Mouse (Mus musculus): Measurements from ENCODE around the gene Gm47995.
A peak's percentile ranks its signal among the peaks of the same experiment; 100 is the strongest.
"Not testable (repeated sequence)": the region's sequence is repeated elsewhere in the genome, so short reads cannot be mapped to it uniquely, and the experiment has no call there.

The Gm47995 gene

DNA sequence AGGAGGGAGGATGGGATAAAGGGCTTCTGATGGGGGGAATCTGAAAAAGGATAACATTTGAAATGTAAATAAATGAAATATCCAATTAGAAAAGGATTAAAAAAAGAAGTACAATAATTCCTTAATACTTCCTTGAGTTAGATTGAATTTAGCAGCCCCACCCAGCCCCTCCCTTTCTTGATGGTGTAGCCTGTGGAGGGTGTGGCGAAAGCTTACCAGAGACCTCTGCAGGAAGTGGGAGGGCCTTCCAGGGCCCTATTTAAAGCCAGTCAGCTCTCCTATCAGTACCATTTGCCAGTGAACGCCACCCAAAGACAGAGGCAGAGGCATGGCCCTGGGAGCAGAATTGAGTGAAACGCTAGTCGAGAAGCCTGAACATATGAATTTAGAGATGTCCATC is at the start of gene Gm47995:
Gene Gm47995, plus strand, starts transcription at position 329 of the 400 bp plus-strand sequence.
- DNase-seq (ENCODE audit: low read depth, low spot score) = not testable (repeated sequence)

DNA sequence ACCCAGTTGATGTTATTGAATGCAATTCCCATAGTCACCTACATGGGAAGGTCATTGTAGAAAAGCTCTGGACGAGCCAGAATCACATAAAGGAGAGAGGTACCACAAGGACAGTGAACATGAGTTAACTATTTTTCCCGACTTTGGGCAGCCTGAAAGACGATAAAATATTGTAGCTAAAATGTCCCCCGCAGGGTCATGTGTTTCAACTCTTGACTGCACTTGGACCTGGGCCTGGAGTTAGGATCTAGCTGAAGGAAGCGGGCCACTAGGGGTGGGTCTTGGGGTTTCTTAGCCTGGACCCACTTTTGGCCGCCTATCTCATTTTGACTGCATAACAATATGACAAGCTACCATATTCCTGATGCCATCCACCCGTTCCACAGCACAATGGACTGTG is 48.0 kb upstream of the Gm47995 start:
- DNase-seq (ENCODE audit: low read depth, low spot score) = no peak

- no peak for DNase-seq (ENCODE audit: low read depth, low spot score)
Observed at GRCm38 (mm10) chr1:151151089-151151488, 47.2 kb upstream of the Gm47995 start.

GRCm38 (mm10) chr1:151153056-151153652 is 45.1 kb upstream of the Gm47995 start:
- DNase-seq (ENCODE audit: low read depth, low spot score) = no peak

DNA sequence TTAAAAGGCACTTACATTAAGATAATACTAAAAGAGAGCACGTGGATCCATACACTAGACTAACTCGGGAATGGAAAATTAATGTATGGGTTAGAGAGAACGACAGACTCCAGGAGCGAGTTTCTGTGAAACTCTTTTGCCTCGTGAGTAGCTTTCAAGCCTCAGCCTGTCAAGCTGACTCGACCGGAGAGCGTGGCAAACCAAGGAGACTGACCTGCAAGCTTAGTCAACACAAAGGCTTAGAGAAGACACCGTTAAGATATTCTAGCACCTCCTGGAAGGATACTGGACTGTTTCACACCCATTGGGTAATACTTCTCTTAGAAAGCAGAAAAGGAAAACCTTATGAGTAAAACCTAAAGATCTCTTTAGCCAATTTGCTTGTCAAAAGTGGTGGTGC is 44.1 kb upstream of the Gm47995 start:
- DNase-seq (ENCODE audit: low read depth, low spot score) = not testable (repeated sequence)

DNA sequence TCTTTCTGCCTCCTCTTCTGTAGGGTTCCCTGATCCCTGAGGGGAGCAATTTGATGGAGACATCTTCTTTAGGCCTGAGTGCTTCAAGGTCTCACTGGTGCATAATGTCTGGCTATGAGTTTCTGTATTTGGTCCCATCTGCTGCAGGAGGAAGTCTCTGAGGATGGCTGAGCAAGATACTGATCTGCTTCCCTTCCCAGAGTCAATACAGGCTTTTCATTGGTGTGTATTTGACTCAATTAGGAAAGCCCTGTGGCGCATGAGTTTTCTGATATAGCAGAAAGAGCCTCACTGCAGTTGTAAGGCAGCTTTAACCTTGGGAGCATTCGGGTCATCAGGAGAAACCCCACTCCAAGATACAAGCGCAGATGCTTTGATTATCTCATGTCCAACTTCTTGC is 42.1 kb upstream of the Gm47995 start:
- DNase-seq (ENCODE audit: low read depth, low spot score) = no peak

- DNase-seq (ENCODE audit: low read depth, low spot score) = no peak
Observed at GRCm38 (mm10) chr1:151156777-151157632, 41.2 kb upstream of the Gm47995 start.

- no peak for DNase-seq (ENCODE audit: low read depth, low spot score)
Observed at GRCm38 (mm10) chr1:151157963-151158856, 40.0 kb upstream of the Gm47995 start.

- DNase-seq (ENCODE audit: low read depth, low spot score) = no peak
Observed at GRCm38 (mm10) chr1:151158857-151159510, 39.3 kb upstream of the Gm47995 start.

GRCm38 (mm10) chr1:151166031-151166430 is 32.2 kb upstream of the Gm47995 start:
- no peak for DNase-seq (ENCODE audit: low read depth, low spot score)

DNA sequence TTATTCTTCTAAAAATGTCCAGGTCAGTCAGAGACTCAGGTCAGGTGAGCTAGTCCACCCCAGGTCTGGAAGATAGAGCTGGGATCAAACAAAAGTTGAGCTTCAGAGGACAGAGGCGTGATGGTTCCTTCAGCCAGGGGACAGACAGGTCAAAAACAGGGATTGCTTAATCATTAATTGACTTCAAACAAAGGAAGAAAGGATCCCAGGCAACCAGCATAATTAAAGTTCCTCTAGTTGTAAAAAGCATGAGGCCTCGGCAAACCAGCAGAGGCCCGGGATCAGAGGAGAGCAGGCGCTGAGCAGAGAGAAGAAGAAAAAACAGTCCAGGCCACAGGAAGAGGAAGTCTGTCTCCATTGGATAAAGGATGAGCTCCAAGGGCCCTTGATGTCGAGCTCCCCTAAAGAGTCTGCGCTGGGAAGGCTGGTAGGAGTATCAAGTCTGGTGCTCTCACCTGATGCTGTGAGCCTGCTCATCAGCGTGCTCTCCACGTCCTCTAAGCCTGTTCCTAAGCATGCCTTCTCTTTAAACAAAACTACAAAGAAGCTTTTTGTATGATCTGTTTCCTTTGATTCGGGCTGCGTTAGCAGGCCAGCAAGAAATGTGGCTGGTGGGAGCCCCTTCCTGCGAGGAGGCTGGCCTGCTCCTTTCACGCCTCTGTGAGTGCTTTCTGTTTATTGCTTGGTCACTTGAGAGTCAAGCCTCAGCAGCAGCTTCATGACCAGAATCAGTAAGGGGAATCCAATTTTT is 30.8 kb upstream of the Gm47995 start:
- no peak for DNase-seq (ENCODE audit: low read depth, low spot score)

DNA sequence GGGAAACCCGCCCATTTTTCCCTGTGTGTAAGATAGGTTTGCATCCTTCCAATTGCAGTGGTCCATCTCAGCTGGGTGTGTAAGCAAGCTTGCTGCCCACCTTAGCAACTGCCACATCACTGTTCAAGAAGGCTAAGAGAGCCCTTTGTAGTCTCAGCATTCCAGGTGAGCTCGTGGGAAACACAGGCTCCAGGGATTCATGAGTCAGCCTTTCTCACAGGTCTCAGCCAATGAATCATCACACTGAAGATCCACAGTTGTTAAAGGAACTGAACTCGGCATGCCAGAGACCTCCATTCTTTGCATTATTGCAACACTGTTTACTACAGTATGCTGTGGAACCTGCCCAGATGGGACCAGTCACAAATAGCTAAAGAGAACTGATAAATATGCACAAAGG is 29.6 kb upstream of the Gm47995 start:
- DNase-seq (ENCODE audit: low read depth, low spot score) = no peak

GRCm38 (mm10) chr1:151171572-151172461 is 26.4 kb upstream of the Gm47995 start:
- DNase-seq (ENCODE audit: low read depth, low spot score) = no peak

GRCm38 (mm10) chr1:151177030-151177936 is 21.0 kb upstream of the Gm47995 start:
- DNase-seq (ENCODE audit: low read depth, low spot score) = peak; percentile 12

DNA sequence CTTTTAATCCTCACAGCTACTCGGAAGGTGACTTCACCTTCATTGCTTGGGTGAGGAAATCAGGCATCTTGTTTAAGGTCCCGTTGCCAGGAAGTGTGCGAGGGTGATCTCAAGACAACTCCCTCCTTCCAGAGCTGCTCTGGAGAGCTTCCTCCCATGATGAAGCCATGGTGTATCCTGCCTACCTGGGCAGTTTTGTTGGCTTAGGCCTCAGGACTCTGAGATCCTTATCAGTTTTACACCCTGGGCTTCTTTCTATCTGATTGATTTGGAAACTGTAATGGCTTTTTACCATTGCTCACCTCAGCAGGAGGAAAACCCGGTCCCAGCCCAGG is 20.3 kb upstream of the Gm47995 start:
- DNase-seq (ENCODE audit: low read depth, low spot score) = no peak

GRCm38 (mm10) chr1:151178505-151179083 is 19.7 kb upstream of the Gm47995 start:
- DNase-seq (ENCODE audit: low read depth, low spot score) = no peak

GRCm38 (mm10) chr1:151180167-151180566 is 18.1 kb upstream of the Gm47995 start:
- no peak for DNase-seq (ENCODE audit: low read depth, low spot score)

DNA sequence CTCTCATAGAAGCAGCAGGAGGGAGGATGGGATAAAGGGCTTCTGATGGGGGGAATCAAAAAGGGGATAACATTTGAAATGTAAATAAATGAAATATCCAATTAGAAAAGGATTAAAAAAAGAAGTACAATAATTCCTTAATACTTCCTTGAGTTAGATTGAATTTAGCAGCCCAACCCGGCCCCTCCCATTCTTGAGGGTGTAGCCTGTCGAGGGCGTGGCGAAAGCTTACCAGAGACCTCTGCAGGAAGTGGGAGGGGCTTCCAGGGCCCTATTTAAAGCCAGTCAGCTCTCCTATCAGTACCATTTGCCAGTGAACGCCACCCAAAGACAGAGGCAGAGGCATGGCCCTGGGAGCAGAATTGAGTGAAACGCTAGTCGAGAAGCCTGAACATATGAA is 16.0 kb upstream of the Gm47995 start, which contains the start of gene Gm47985:
Gene Gm47985, plus strand, starts transcription at position 272 of the 400 bp plus-strand sequence.
- DNase-seq (ENCODE audit: low read depth, low spot score) = not testable (repeated sequence)
